Mouse (Mus musculus) liver, adult 2 months (tissue): ENCODE results near the gene Tmem204. TPM values are rescaled to one million over a fixed set of nuclear protein-coding genes. Genes with fewer than 3 reads are reported as not detected.

Experiments used
- DNase-seq: peaks from one replicate; pipeline ENCODE4 v3.0.0-alpha.2; 2011; ENCODE audit warnings: low read depth, low spot score; ENCODE audit errors: extremely low read depth
- H3K27ac ChIP-seq: fragments of 200-500 bp; replicated peaks from 2 replicates; pipeline ENCODE4 v1.5.1; 2012; ENCODE audit warnings: low read depth, mild to moderate bottlenecking, control low read depth, inconsistent platforms, low read length; ENCODE audit not compliant: insufficient read depth
- H3K27me3 ChIP-seq: fragments of 200-500 bp; 2 replicates; pipeline ENCODE4 v1.6.1; 2012; ENCODE audit warnings: mild to moderate bottlenecking, moderate library complexity, low read length, inconsistent platforms; ENCODE audit not compliant: control insufficient read depth, insufficient read depth
- H3K36me3 ChIP-seq: fragments of 200-500 bp; 2 replicates; pipeline ENCODE4 v1.6.1; 2012; ENCODE audit warnings: low read length, inconsistent platforms; ENCODE audit not compliant: control insufficient read depth, insufficient read depth
- H3K4me1 ChIP-seq: fragments of 200-500 bp; 2 replicates; pipeline ENCODE4 v1.6.1; 2011; ENCODE audit warnings: low read length; ENCODE audit not compliant: control insufficient read depth, insufficient read depth
- H3K4me3 ChIP-seq: fragments of 200-500 bp; 2 replicates; pipeline ENCODE4 v1.5.1; 2011; ENCODE audit warnings: low read depth, mild to moderate bottlenecking, control low read depth, low read length, moderate library complexity; ENCODE audit not compliant: insufficient read depth
- H3K79me2 ChIP-seq: fragments of 200-500 bp; 2 replicates; pipeline ENCODE4 v1.6.1; 2012; ENCODE audit warnings: inconsistent platforms, mild to moderate bottlenecking, low read length, moderate library complexity; ENCODE audit not compliant: control insufficient read depth, insufficient read depth
- H3K9ac ChIP-seq: fragments of 200-500 bp; 2 replicates; pipeline ENCODE4 v1.6.1; 2012; ENCODE audit warnings: low read depth, mild to moderate bottlenecking, control low read depth, inconsistent platforms, low read length
- CTCF ChIP-seq: fragments of 200-500 bp; IDR thresholded peaks from 2 replicates; pipeline ENCODE4 v1.5.1; 2011; ENCODE audit warnings: low read depth, low read length, control low read depth
- POLR2A ChIP-seq: fragments of 200-500 bp; IDR thresholded peaks from 2 replicates; pipeline ENCODE4 v1.6.1; 2011; ENCODE audit warnings: low read length, control low read depth; ENCODE audit not compliant: insufficient read depth; ENCODE audit errors: extremely low read depth
- WGBS: fragments of 180-500 bp; shearing (Covaris S2); methylation state at CpG from one replicate; pipeline ENCODE4 v1.1.7; 2018; 5-methylcytosine and 5-hydroxymethylcytosine counted together
- polyA plus RNA-seq: library from polyadenylated mRNA; depleted of rRNA; stranded (reverse); fragments of >200 nt; gene quantifications from 2 replicates; pipeline ENCODE4 v1.2.3, GENCODE M21; 2012; rRNA removed
- total RNA-seq: library from RNA; depleted of rRNA; stranded (reverse); fragments of >200 nt; gene quantifications from 2 replicates; pipeline ENCODE4 v1.2.3, GENCODE M21; 2014; rRNA removed

Tmem204 gene
- total and polyA plus RNA-seq, 2 experiments, result 19.1 to 22.3 TPM

- peaks cover 15% of the 10 kb centered on the region for H3K36me3 ChIP-seq
- H3K27me3 ChIP-seq, result no peaks in the 10 kb centered on the region
- WGBS, result under 1% methylated on average over 81 of the region's 81 CpGs
- peaks cover 30% of the 10 kb centered on the region for H3K79me2 ChIP-seq
- peaks cover 1% of the 10 kb centered on the region; the same call in 1 of the 2 replicates for H3K4me1 ChIP-seq
- DNase-seq, result no peak
- TF ChIP-seq POLR2A (no peak), CTCF (no peak)
- peak overlapping the region; percentile 23 for H3K27ac ChIP-seq
- peak overlapping the region; percentile 64 for H3K4me3 ChIP-seq
- peak overlapping the region; percentile 94 for H3K9ac ChIP-seq
These were observed 69.5 kb downstream of the Tmem204 start for GRCm38 (mm10) chr17:25013606-25014501.

Other genes with a start within 250 kb of the Tmem204 start
- gene Hagh, start 243.4 kb downstream of the Tmem204 start, total RNA-seq, result 855 and 1,003 TPM in 2 replicates
- gene Hagh, start 243.4 kb downstream of the Tmem204 start, polyA plus RNA-seq, result 900 and 1,325 TPM in 2 replicates
- gene Fahd1, start 233.2 kb downstream of the Tmem204 start, total RNA-seq, result 49.5 and 61.3 TPM in 2 replicates
- 55.7 and 61.8 TPM in 2 replicates for gene Fahd1, start 233.2 kb downstream of the Tmem204 start, polyA plus RNA-seq
- gene Igfals, start 217.6 kb downstream of the Tmem204 start, total RNA-seq, result 112 and 127 TPM in 2 replicates
- gene Igfals, start 217.6 kb downstream of the Tmem204 start, polyA plus RNA-seq, result 369 and 402 TPM in 2 replicates
- 16.2 and 24.7 TPM in 2 replicates for gene Nubp2, start 197.2 kb downstream of the Tmem204 start, total RNA-seq
- gene Nubp2, start 197.2 kb downstream of the Tmem204 start, polyA plus RNA-seq, result 30.2 and 33.0 TPM in 2 replicates
- gene Spsb3, start 196.9 kb downstream of the Tmem204 start, total RNA-seq, result 8.7 and 14.8 TPM in 2 replicates
- gene Spsb3, start 196.9 kb downstream of the Tmem204 start, polyA plus RNA-seq, result 37.5 and 42.4 TPM in 2 replicates
- gene Eme2, start 188.5 kb downstream of the Tmem204 start, total RNA-seq, result 19.5 and 20.5 TPM in 2 replicates
- 21.0 and 31.2 TPM in 2 replicates for gene Eme2, start 188.5 kb downstream of the Tmem204 start, polyA plus RNA-seq
- gene Mrps34, start 188.5 kb downstream of the Tmem204 start, total RNA-seq, result 47.5 and 53.7 TPM in 2 replicates
- 124 and 149 TPM in 2 replicates for gene Mrps34, start 188.5 kb downstream of the Tmem204 start, polyA plus RNA-seq
- 46.6 and 49.1 TPM in 2 replicates for gene Nme3, start 187.1 kb downstream of the Tmem204 start, total RNA-seq
- 69.7 and 72.3 TPM in 2 replicates for gene Nme3, start 187.1 kb downstream of the Tmem204 start, polyA plus RNA-seq
- 11.7 and 16.1 TPM in 2 replicates for gene Mapk8ip3, start 146.6 kb downstream of the Tmem204 start, total RNA-seq
- gene Mapk8ip3, start 146.6 kb downstream of the Tmem204 start, polyA plus RNA-seq, result 23.2 and 51.4 TPM in 2 replicates
- gene Jpt2, start 122.9 kb downstream of the Tmem204 start, total RNA-seq, result 29.0 and 34.3 TPM in 2 replicates
- gene Jpt2, start 122.9 kb downstream of the Tmem204 start, polyA plus RNA-seq, result 12.1 and 12.2 TPM in 2 replicates
- 2.7 and 2.9 TPM in 2 replicates for gene Cramp1l, start 67.8 kb downstream of the Tmem204 start, total RNA-seq
- gene Cramp1l, start 67.8 kb downstream of the Tmem204 start, polyA plus RNA-seq, result 4.2 and 6.5 TPM in 2 replicates
- 4.6 and 5.4 TPM in 2 replicates for gene Ift140, start 67.5 kb downstream of the Tmem204 start, total RNA-seq
- 3.4 and 3.6 TPM in 2 replicates for gene Ift140, start 67.5 kb downstream of the Tmem204 start, polyA plus RNA-seq
- 3.2 and 5.4 TPM in 2 replicates for gene Telo2, start 32.4 kb upstream of the Tmem204 start, total RNA-seq
- gene Telo2, start 32.4 kb upstream of the Tmem204 start, polyA plus RNA-seq, result 5.7 and 7.3 TPM in 2 replicates
- gene Ptx4, start 37.2 kb upstream of the Tmem204 start, total RNA-seq, result not detected in 2 replicates
- not detected in 2 replicates for gene Ptx4, start 37.2 kb upstream of the Tmem204 start, polyA plus RNA-seq
- 16.7 and 17.9 TPM in 2 replicates for gene Clcn7, start 49.8 kb upstream of the Tmem204 start, total RNA-seq
- 25.2 and 30.5 TPM in 2 replicates for gene Clcn7, start 49.8 kb upstream of the Tmem204 start, polyA plus RNA-seq
- gene Ccdc154, start 78.9 kb upstream of the Tmem204 start, total RNA-seq, result 0.13 TPM in 1 of 2 replicates, not detected in the other
- gene Ccdc154, start 78.9 kb upstream of the Tmem204 start, polyA plus RNA-seq, result 0.07 TPM in 1 of 2 replicates, not detected in the other
- gene Gm38655, start 91.9 kb upstream of the Tmem204 start, total RNA-seq, result not detected in 2 replicates
- gene Gm38655, start 91.9 kb upstream of the Tmem204 start, polyA plus RNA-seq, result not detected in 2 replicates
- gene BC003965, start 101.0 kb upstream of the Tmem204 start, total RNA-seq, result 11.2 and 12.1 TPM in 2 replicates
- 14.7 and 15.4 TPM in 2 replicates for gene BC003965, start 101.0 kb upstream of the Tmem204 start, polyA plus RNA-seq
- 9.4 and 10.4 TPM in 2 replicates for gene Unkl, start 104.8 kb upstream of the Tmem204 start, total RNA-seq
- 28.0 and 29.0 TPM in 2 replicates for gene Unkl, start 104.8 kb upstream of the Tmem204 start, polyA plus RNA-seq
- 32.1 and 33.0 TPM in 2 replicates for gene Gnptg, start 156.5 kb upstream of the Tmem204 start, total RNA-seq
- 37.4 and 41.4 TPM in 2 replicates for gene Gnptg, start 156.5 kb upstream of the Tmem204 start, polyA plus RNA-seq
- 14.0 and 16.7 TPM in 2 replicates for gene Tsr3, start 156.6 kb upstream of the Tmem204 start, total RNA-seq
- 18.8 and 19.3 TPM in 2 replicates for gene Tsr3, start 156.6 kb upstream of the Tmem204 start, polyA plus RNA-seq
- 0.13 and 0.18 TPM in 2 replicates for gene Baiap3, start 172.8 kb upstream of the Tmem204 start, total RNA-seq
- 0.43 and 1.2 TPM in 2 replicates for gene Baiap3, start 172.8 kb upstream of the Tmem204 start, polyA plus RNA-seq
- 92.9 and 103 TPM in 2 replicates for gene Ube2i, start 191.0 kb upstream of the Tmem204 start, total RNA-seq
- 62.4 and 80.0 TPM in 2 replicates for gene Ube2i, start 191.0 kb upstream of the Tmem204 start, polyA plus RNA-seq
- gene Prss34, start 214.8 kb upstream of the Tmem204 start, total RNA-seq, result not detected in 2 replicates
- not detected in 2 replicates for gene Prss34, start 214.8 kb upstream of the Tmem204 start, polyA plus RNA-seq
- gene Prss28, start 225.1 kb upstream of the Tmem204 start, total RNA-seq, result not detected in 2 replicates
- gene Prss28, start 225.1 kb upstream of the Tmem204 start, polyA plus RNA-seq, result not detected in 2 replicates
- not detected in 2 replicates for gene Prss29, start 235.1 kb upstream of the Tmem204 start, total RNA-seq
- not detected in 2 replicates for gene Prss29, start 235.1 kb upstream of the Tmem204 start, polyA plus RNA-seq